Mouse (Mus musculus) gastrocnemius, adult 2 months (tissue): ENCODE results near the gene Csmd2. TPM values are rescaled to one million over a fixed set of nuclear protein-coding genes. Genes with fewer than 3 reads are reported as not detected.

Source experiments
- DNase-seq: peaks from one replicate; pipeline ENCODE4 v3.0.0; 2022
- H3K27ac ChIP-seq: fragments of 200-600 bp; 2 replicates; pipeline ENCODE4 v1.8.1; 2022; ENCODE audit warnings: mild to moderate bottlenecking
- H3K4me3 ChIP-seq: fragments of 200-600 bp; 2 replicates; pipeline ENCODE4 v1.8.1; 2022; ENCODE audit warnings: mild to moderate bottlenecking, moderate library complexity
- CTCF ChIP-seq: fragments of 200-600 bp; IDR thresholded peaks from 2 replicates; pipeline ENCODE4 v1.8.1; 2022; ENCODE audit warnings: antibody characterized with exemption, mild to moderate bottlenecking, moderate library complexity
- intact Hi-C: fragments of 180-260 bp; cut with DNase I; formaldehyde crosslinking; loops from one replicate; pipeline ENCODE4 v1.15.1; 2025
- total RNA-seq, 2 experiments: library from RNA; stranded (reverse); gene quantifications; 2 replicates each; pipeline ENCODE4 v1.2.3; 2021

Gene Csmd2
- total RNA-seq, 2 experiments from 2014 or later = not detected

- intact Hi-C loops = no loop called here
- no peak for DNase-seq
- TF ChIP-seq CTCF = no peak
- no peak overlapping the region for H3K27ac ChIP-seq
- H3K4me3 ChIP-seq = no peak overlapping the region
Measured at GRCm38 (mm10) chr4:128440550-128440949, 452.9 kb downstream of the Csmd2 start.

GRCm38 (mm10) chr4:128441228-128441627, 453.6 kb downstream of the Csmd2 start:
- Histone ChIP-seq H3K27ac (no peak overlapping the region), H3K4me3 (no peak overlapping the region)
- no peak for TF ChIP-seq CTCF
- intact Hi-C loops = no loop called here
- no peak for DNase-seq

DNA sequence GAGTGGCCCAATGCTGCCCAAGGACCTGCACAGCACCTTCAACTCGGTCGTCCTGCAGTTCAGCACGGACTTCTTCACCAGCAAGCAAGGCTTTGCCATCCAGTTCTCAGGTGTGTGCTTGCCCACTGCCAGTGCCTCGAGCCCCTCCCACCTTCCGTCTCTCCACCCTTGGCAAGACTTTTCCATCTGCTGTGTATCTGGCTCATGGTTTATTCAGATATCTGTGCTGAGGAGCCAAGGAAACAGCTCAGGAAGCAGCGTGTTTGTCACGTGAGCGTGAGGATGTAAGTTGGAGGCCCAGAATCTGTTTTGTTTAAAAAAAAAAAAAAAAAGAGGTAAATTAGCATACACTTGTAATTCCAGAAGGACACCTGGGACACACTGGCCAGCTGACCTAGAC, 455.1 kb downstream of the Csmd2 start:
- no peak for TF ChIP-seq CTCF
- intact Hi-C loops = no loop called here
- DNase-seq = no peak
- Histone ChIP-seq H3K4me3 (no peak overlapping the region), H3K27ac (no peak overlapping the region)

DNA sequence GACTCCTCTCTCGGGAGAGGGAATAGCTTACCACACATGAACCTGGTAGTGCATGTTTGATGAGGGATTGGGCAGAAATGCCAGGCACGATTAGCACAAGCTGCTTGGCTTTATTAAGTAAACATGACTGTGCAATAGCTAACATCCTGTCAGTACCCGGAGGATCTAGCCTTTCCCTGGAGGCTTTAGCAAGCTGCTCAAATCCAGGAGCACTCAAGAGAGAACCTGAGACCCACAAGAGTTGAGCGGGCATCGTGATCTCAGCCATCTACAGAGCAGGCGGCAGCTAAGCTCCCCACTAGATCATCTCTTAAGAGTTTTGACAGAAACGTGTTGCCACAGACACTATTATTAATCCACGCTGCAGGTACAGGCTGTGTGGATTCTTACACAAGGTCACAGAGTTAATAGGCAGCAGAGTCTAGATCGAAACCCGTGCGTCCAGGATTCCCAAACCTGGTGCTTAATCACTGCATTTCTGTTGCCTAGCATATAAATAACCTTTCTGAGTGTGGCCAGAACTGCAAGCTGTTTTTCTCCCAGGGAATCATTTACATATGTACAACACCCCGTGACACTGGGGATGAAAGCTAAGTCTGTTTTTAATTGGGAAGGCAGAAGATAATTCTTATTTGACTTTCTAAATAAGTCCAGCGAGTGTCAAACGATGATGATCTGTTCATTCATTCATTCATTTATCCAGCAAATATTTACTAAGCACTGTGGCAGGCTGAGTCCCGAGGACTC, 458.0 kb downstream of the Csmd2 start:
- H3K4me3 ChIP-seq = no peak overlapping the region
- no peak for TF ChIP-seq CTCF
- H3K27ac ChIP-seq = no peak overlapping the region
- intact Hi-C loops = no loop called here
- no peak for DNase-seq

- no peak for DNase-seq
- intact Hi-C loops = no loop called here
- Histone ChIP-seq H3K27ac (no peak overlapping the region), H3K4me3 (no peak overlapping the region)
- no peak for TF ChIP-seq CTCF
Measured at GRCm38 (mm10) chr4:128448831-128449431, 461.3 kb downstream of the Csmd2 start.

- intact Hi-C loops = no loop called here
Measured at GRCm38 (mm10) chr4:128450137-128450536, 462.5 kb downstream of the Csmd2 start.

DNA sequence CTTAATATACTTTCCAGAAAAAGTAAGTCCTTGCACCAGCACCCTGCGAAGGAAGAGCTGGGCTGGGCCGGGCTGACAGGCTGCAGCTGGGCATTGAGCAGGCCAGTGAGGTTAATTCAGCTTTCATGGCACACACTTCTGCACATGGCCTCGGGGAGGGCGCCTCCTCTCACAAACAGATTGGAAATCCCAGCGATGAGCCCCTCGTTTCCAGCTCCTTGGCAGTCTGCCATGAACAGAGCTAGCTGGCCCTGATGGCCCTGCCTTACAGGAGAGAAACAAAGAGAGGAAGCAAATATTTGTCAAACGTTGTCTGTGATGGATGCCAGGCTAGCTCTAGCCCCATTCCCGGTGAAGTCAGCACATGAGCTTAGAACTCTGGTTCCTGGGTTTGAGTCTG, 463.3 kb downstream of the Csmd2 start:
- no peak for TF ChIP-seq CTCF
- intact Hi-C loops = no loop called here
- no peak overlapping the region for H3K27ac ChIP-seq

More at GRCm38 (mm10) chr4:128450137-128450536, 462.5 kb downstream of the Csmd2 start:
- DNase-seq = no peak
- Histone ChIP-seq H3K27ac (no peak overlapping the region), H3K4me3 (no peak overlapping the region)
- TF ChIP-seq CTCF = no peak

GRCm38 (mm10) chr4:128451383-128451794, 463.7 kb downstream of the Csmd2 start:
- Histone ChIP-seq H3K27ac (no peak overlapping the region), H3K4me3 (no peak overlapping the region)
- no peak for TF ChIP-seq CTCF
- no peak for DNase-seq
- intact Hi-C loops = no loop called here

More for the DNA sequence above, 463.3 kb downstream of the Csmd2 start:
- H3K4me3 ChIP-seq = no peak overlapping the region
- no peak for DNase-seq

- intact Hi-C loops = no loop called here
- TF ChIP-seq CTCF = no peak
- DNase-seq = no peak
- Histone ChIP-seq H3K4me3 (no peak overlapping the region), H3K27ac (no peak overlapping the region)
Measured at GRCm38 (mm10) chr4:128466708-128467107, 479.1 kb downstream of the Csmd2 start.

DNA sequence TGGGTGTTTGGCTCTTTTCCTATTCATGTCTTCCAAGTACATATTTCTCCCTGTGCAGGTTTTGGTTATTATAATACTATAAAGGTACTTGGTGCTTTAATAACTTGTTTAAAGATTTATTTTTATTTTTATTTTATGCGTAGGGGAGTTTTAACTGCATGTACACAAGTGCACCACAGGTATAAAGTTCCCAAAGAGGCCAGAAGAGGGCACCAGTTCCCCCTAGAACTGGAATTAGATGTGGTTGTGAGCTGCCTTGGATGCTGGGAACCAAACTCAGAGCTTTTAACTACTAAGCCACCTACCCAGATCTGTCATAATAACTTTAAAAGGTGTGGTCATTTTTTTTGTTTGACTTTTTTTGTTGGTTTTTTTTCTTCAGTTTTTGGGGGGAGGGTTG, 480.4 kb downstream of the Csmd2 start:
- H3K27ac ChIP-seq = no peak overlapping the region
- no peak for DNase-seq
- no peak for TF ChIP-seq CTCF
- intact Hi-C loops = no loop called here
- no peak overlapping the region for H3K4me3 ChIP-seq

- no peak for DNase-seq
- TF ChIP-seq CTCF = no peak
- no peak overlapping the region for H3K27ac ChIP-seq
- no peak overlapping the region for H3K4me3 ChIP-seq
- intact Hi-C loops = no loop called here
Measured at GRCm38 (mm10) chr4:128476249-128476648, 488.6 kb downstream of the Csmd2 start.

- TF ChIP-seq CTCF = no peak
- Histone ChIP-seq H3K4me3 (no peak overlapping the region), H3K27ac (no peak overlapping the region)
- intact Hi-C loops = no loop called here
- DNase-seq = no peak
Measured at GRCm38 (mm10) chr4:128483891-128484290, 496.2 kb downstream of the Csmd2 start.

DNA sequence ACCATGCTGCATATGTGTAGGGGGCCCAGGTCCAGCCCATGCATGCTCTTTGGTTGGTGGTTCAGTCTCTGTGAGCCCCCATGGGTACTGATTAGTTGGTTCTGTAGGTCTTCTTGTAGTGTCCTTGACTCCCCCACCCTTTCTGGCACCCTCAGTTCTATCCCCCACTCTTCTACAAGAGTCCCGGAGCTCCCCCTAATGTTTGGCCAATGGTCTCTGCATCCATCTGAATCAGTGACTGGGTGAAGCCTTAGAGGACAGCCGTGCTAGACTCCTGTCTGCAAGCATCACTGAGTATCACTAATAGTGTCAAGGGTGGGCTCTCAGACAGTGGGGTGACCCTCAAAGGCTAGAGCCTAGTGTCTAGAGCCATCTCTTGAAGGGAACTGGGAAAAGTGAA, 497.0 kb downstream of the Csmd2 start:
- no peak overlapping the region for H3K4me3 ChIP-seq
- H3K27ac ChIP-seq = no peak overlapping the region
- no peak for TF ChIP-seq CTCF
- intact Hi-C loops = no loop called here
- no peak for DNase-seq
